Mouse (Mus musculus): ENCODE measurements around the gene Suclg1. TPM values are rescaled to one million over a fixed set of nuclear protein-coding genes. Genes with fewer than 3 reads are reported as not detected.
A peak's percentile ranks its signal among the peaks of the same experiment; 100 is the strongest.

Suclg1 gene
- 100 to 1,000 TPM; 114 to 134 (median 127) TPM for total RNA-seq (2022)

- DNase-seq (ENCODE audit: low spot score in 2 of 2), result peak; percentile 85
These were observed at the start of gene Suclg1 for GRCm38 (mm10) chr6:73248237-73249048. Suclg1 (plus strand) TSS chr6:73248382.

- DNase-seq (ENCODE audit: low spot score in 2 of 2), result no peak
These were observed 44.5 kb upstream of the Suclg1 start for GRCm38 (mm10) chr6:73203724-73204123.

DNA sequence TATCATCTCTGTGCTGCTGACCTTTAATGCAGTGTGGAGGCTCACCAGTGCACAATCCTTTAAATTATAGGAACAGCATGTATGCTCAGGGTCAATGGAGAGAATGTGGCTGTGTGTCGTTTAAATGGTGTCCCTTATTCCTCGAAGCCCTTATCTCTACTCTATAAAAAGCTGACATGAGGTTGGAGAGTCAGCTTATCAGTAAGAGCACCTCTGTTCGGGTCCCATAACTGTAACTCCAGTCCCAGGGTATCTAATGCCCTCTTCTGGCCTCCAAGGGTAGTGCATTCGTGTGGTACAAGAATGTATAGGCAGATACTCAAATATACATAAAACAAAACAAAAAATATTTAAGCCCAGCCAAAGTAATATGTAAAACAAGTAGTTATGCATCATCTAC is 43.2 kb upstream of the Suclg1 start:
- DNase-seq (ENCODE audit: low spot score in 2 of 2), result no peak

DNA sequence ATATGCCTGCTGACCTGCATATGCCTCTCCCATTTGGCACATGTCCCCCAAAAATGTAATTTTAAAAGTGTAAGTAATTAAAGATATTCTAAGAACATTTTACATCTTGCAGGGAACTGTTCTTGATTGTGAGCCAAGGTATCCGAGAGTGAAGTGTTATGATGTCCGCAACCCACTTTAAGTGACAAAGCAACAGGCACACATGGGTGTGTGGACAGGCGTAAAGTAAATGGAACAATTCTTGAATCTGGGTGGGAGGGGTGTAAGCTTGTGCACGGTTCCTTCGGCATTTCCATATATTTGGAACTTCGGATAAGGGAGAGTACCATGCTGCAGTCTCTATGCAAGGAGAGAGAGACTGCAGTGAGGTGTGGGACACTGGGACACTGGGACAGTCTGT is 38.6 kb upstream of the Suclg1 start:
- no peak for DNase-seq (ENCODE audit: low spot score in 2 of 2)

GRCm38 (mm10) chr6:73210445-73210972 is 37.7 kb upstream of the Suclg1 start:
- DNase-seq (ENCODE audit: low spot score in 2 of 2), result no peak

- DNase-seq (ENCODE audit: low spot score in 2 of 2), result no peak
These were observed 37.1 kb upstream of the Suclg1 start for GRCm38 (mm10) chr6:73211036-73211435.

- no peak for DNase-seq (ENCODE audit: low spot score in 2 of 2)
These were observed 36.6 kb upstream of the Suclg1 start for GRCm38 (mm10) chr6:73211602-73212001.

DNA sequence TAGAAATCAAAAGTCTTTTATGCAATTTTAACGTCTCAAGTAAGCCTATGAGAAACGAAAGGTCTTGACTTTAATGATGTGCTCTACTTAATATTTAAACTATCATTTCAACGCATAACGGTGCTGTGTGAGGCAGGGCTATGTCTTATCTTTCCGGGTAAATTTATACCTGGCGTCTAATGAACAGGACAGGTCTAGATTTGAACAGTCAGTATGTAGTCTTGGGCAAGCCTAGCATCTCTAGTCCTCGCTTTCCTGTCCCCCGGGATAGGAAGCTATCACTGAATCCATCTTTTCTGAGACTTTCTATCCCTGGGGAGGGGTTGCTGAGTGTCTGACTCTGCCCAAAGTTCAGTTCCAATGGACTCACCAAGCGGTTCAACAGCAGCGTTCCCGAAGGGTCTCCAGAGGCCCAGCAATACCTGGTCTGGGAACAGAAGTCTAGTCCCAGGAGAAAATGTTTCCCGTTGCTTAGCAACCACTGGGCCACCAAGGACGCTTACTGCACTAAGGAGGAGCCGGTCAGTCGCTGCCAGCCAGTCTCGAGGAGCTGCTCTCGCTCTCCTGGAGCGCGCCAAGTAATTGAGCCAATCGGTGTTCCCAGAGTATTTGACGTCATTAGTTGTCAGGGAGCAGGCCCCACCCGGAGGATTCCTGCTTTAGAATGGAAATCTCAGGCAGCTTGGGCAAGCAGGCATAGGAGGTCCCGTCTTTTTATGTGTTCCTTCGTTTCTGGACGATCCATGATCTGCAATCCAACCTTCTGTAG is 26.8 kb upstream of the Suclg1 start, which contains the start of gene Dnah6:
TSS of gene Dnah6 (minus strand) at position 463 of the 769 bp plus-strand sequence.
- peak; percentile 71 to 95 for DNase-seq (ENCODE audit: low spot score in 2 of 2)

DNA sequence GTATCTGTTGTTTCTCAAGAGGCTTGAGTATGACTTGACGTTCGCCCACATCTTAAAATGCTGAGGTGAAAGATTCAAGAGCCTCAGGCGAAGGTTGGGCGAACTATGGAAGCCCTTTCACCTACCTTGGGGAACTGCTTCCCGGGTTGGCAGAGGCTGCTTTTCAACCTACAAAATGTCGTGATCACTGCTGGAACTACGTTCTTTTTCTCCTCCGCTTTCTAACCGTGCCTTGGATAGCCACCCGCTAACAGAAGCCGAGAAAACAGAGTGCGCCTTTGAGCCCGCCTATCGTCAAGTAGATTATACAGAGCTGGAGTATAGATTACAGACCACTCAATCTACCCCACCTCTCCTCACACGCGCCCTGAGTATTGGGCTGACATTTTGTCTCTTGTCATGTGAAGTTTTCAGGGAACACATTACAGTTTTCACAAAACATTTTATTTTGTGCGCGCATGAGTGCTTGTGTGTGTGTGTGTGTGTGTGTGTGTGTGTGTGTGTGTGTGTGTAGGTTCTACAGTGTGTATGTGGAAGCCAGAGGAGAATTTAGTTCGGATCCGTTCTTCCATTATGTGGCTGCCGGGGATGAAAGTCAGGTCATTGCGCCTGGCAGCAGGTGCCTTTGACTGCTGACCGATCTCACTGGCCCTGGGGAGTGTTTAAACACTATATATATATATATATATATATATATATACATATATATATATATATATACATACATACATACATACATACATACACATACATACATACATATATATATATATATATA is 26.0 kb upstream of the Suclg1 start:
- peak in 1 of 2 experiments; percentile 21 for DNase-seq (ENCODE audit: low spot score in 2 of 2)

GRCm38 (mm10) chr6:73222841-73223526 is 25.2 kb upstream of the Suclg1 start:
- peak in 1 of 2 experiments; percentile 37 for DNase-seq (ENCODE audit: low spot score in 2 of 2)

DNA sequence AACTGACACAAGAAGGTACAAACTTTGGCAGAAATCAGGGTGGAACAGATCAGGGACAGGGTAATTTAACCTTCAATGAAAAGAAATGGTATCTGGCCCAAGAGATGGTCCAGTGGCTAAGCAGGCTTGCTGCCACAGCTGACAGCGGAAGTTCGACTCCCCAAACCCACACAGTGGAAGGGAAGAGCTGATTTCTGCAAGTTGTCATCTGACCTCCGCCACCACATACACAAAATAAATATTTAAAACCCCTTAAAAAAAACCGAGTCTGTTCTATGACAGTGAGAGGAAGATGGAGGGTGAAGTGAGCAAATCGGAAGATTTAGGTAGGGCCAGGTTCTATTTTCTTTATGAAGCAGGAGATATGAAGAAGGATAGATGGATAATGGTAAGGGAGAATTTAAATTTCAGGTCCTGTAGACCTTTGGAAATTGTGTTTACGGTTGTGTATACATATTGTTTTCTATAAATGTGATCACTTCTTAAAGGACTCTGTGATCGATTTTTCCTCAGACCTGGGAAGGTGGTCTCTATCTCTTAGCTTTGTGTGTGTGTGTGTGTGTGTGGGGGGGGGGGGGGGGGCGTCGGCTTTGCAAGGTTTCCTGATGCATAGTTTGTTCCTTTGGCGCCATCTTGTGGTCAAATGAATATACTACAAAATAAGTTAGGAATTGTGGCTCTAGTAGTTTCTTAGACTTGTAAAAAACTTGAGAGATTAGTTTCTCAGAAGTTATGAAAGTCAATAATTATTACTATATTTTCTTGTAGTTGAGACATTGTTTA is 20.6 kb upstream of the Suclg1 start:
- DNase-seq (ENCODE audit: low spot score in 2 of 2), result no peak

GRCm38 (mm10) chr6:73228408-73228807 is 19.8 kb upstream of the Suclg1 start:
- no peak for DNase-seq (ENCODE audit: low spot score in 2 of 2)

DNA sequence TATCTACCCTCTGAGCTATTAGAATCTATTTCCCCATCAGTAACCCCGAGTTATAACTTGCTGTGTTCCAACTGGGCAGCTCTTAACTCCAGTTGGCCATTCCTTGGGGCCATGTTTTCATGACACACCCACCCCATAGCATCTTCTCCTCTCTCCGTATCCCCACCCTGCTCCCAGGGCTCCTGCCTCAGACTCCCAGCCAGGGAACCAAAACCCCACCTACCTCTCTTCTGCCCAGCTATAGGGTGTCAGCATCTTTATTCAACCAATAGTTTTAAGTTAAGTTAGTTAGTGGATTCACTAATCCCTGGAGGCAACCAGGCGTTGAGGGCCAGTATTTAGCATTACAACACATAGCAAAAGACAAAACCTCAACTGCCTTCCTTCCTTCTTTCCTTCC is 19.3 kb upstream of the Suclg1 start:
- DNase-seq (ENCODE audit: low spot score in 2 of 2), result no peak

- DNase-seq (ENCODE audit: low spot score in 2 of 2), result no peak
These were observed 16.0 kb upstream of the Suclg1 start for GRCm38 (mm10) chr6:73232152-73232584.

GRCm38 (mm10) chr6:73233202-73233726 is 14.9 kb upstream of the Suclg1 start:
- DNase-seq (ENCODE audit: low spot score in 2 of 2), result no peak

GRCm38 (mm10) chr6:73234302-73234900 is 13.8 kb upstream of the Suclg1 start:
- no peak for DNase-seq (ENCODE audit: low spot score in 2 of 2)

DNA sequence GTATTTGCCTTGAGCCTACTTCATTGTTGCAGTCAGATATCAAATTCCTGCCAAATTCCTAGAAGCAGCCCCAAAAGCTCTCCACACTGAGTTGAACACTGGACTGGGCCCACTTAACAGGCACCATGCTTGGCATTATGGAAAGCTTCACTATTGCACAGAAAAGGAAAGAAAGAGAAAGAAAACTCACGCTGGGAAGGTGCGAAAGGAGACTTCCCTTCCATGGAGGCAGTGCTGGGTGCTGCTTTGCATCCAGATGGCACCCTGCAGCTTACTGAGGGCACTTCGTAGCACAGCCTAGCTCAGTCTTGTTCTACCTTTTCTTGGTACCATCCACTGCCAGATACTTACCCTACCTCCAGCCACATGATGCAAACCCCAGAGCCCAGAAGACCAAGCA is 12.5 kb upstream of the Suclg1 start:
- DNase-seq (ENCODE audit: low spot score in 2 of 2), result no peak

DNA sequence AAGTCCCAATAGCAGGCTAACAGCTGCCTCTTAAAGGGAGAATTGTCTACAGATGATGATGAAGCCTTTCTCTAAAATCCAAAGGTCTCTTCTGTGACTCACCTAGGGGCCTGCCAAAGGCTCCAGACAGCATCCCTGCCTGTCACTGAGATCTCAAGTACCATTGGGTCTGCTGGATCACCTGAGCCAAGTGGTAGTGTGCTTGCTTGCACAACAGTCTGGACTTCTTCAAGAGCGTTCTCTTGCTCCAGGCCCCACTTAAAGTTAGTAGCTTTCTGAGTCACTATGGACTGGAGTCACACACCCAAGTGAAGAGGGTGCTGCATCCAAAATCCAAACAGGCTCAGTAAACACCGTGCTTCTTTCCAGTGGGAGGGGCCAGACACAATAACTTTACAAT is 1.4 kb upstream of the Suclg1 start:
- DNase-seq (ENCODE audit: low spot score in 2 of 2), result no peak

GRCm38 (mm10) chr6:73247452-73247851 is 730 bp upstream of the Suclg1 start:
- no peak for DNase-seq (ENCODE audit: low spot score in 2 of 2)

Data from left cerebral cortex, adult 8-10 months (tissue).